Mouse (Mus musculus): ENCODE data around the gene Xcl1.
"Not testable (repeated sequence)": the region's sequence is repeated elsewhere in the genome, so short reads cannot be mapped to it uniquely, and the experiment has no call there.

Gene Xcl1

DNA sequence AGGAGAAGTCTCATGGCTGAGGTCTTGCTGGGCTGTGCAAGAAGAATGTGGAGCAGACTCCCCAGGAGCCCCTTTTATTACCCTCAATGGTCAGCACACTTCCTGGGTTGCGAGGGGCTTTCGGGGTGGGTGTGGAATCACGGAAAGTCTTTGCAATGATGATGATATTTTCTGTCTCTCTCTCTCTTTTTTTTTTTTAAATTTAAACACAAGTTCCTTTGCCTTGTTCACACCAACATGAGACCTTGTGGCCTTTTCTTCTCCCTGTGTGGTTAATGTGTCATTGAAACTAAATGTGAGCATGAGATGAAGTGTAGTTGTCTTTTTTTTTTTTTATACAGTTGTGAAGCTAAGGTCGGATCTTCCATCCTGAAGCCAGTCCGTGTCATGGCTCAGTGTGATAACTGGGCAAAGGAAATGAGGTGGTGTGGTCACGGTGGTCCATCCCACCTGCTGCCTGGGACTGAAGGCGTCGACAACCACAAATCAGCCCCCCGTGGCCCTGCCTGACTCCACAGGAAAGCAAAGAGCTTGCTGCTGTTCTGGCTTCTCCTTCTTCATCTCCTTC is at the start of gene Xcl1:
Gene Xcl1, minus strand, starts transcription at position 51 of the 568 bp plus-strand sequence.
- no peak for DNase-seq (ENCODE audit: inconsistent ontology term)

DNA sequence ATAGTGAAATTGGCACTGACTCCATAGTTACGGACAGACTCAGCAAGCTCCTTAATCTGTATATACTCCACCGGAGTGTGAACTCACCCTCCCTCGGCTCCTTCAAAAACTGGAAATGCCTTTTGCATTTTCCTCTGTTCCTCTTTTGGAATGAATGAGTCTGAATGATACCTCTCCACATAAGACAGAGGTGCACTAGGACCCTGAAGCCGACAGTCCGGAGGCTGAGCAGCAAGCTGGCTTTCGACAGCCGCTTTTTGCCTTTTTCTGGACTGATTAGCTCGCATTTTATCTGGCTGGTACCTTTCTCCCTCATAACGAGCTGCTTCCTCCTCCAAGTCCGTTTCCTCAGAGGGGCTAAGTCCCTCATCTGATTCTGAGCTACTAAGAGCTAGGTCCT is 49.4 kb upstream of the Xcl1 start:
- DNase-seq (ENCODE audit: inconsistent ontology term): not testable (repeated sequence)

- DNase-seq (ENCODE audit: inconsistent ontology term): no peak
These were observed 42.0 kb upstream of the Xcl1 start for GRCm38 (mm10) chr1:164977351-164977750.

- DNase-seq (ENCODE audit: inconsistent ontology term): peak; percentile 69
These were observed 40.4 kb upstream of the Xcl1 start for GRCm38 (mm10) chr1:164975729-164976128.

GRCm38 (mm10) chr1:164975276-164975675 is 39.9 kb upstream of the Xcl1 start:
- no peak for DNase-seq (ENCODE audit: inconsistent ontology term)

GRCm38 (mm10) chr1:164973790-164974189 is 38.5 kb upstream of the Xcl1 start:
- DNase-seq (ENCODE audit: inconsistent ontology term): peak; percentile 81

DNA sequence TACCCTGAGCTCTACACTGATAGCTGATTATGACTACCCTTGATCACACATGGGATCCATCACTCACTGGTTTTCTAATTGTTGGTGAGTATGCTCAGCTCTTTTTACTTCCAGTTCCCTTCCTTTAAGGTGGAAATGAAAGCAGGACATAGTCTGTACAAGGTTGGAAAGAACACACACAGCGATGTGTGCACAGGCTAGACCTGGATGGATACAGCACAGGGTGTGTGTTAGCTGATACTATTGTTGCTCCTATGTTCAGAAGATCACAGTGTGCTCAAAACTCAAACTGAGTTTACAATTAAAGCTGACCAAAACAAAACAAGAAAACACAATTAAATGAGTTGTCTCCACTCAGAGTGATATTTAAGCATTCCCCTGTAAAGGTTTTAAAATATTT is 38.0 kb upstream of the Xcl1 start:
- DNase-seq (ENCODE audit: inconsistent ontology term): no peak

DNA sequence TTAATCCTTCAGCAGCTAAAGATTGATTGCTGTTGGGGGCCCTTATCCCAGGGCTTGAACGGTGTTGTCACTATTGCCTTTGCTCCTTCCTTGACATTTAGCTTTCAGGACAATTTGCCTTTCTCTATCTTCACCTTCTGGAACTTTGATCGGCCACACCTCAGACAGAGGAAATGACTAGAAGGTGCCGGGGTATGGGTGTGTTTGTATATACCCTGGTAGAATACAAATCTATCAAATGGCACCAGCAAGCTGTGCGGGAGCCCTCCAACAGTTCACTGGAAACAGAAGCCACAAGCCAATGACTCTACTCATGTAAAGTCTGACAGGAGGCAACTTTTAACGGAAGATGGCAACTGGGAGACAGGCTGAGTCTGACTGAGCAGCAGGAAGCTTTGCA is 37.4 kb upstream of the Xcl1 start:
- no peak for DNase-seq (ENCODE audit: inconsistent ontology term)

DNA sequence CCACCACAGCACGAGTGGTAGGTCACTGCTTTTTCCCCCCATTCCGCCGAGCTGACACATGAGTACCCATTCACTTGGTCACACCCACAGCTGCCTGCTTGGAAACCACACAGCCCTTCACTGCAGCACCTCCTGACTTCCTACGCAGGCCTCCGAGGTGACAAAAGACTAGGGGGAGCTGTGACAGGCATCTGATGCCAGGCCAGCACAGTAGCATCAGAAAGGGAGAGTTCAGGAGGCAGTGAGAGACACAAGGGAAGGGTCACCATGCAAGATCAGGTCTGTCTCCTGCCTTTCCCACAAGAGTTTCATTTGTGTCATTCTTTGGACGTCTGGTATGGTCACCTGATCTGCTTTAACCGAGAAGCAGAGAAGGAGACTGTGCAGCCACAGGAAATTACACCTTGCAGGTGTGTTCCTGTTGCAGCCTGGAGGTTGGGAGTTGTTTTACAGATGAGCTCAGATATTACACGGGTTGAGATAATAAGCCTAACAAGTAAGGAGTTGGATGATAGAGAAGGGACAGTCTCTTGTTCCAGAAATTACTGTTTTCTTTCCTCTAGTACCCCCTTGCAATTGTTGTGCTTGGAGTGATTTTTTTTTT is 30.9 kb upstream of the Xcl1 start:
- no peak for DNase-seq (ENCODE audit: inconsistent ontology term)

DNA sequence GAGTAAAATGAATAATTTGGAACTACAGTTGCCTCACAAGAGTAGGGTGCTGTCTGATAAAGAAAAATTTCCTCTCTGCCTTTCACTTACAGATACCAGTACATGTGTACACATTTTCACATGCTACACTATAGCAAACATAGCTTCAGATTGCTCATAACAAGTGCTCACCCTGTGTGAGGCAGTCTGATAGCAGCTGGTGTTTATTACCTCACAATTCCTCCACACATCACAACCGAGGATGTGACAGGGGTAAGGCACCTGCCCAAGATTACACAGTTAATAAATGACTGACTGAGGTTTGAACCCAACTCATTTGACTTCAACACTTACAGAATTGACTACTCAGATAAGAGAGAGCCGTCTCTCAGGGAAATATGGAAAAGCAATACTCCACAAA is 25.3 kb upstream of the Xcl1 start:
- DNase-seq (ENCODE audit: inconsistent ontology term): no peak

DNA sequence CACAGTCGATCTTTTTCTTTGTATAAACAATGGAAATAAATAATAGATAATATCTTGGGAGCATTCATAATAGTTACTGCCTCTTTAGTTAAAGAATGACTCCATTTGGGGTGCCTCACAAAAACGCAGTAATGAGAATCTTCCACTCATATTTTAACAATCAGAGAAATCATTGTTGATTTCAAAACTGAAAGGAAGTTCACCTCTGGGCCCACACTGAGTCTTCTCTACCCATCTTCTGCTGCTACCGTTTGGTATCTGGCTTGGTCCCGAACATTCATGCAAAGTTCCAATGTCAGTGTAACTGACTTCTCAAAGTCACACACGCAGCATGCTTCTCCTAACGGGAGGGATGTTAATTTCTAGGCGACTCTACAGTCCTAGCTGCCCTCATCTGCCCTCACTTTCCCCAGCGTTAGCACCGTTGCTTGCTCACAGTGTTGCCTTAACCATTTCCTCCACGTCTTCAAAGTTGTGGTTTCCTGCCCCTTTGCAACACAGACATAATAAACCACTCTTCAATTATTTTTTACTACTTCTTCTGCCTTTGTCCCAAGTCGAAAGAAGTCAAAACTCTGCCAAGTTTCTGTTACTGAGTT is 24.6 kb upstream of the Xcl1 start:
- DNase-seq (ENCODE audit: inconsistent ontology term): no peak

DNA sequence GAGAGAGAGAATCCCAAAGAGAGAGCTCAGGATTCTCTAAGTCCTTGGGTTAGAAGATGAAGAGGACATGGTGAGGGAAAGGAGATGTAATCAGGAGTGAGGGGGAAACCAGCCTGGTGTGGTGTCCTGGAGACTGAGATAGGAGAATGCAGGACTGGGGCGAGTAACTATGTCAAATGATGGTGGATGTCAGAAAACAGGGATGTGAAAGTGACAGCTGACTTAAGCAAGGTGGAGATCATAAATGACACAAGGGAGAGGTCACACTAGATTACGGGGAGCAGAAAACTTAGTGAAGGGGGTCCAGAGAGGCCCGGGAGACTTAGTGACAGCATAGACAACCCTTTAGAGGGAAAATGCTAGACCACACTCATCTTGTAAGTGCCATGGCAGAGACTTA is 23.8 kb upstream of the Xcl1 start:
- DNase-seq (ENCODE audit: inconsistent ontology term): no peak

GRCm38 (mm10) chr1:164957974-164958373 is 22.6 kb upstream of the Xcl1 start:
- no peak for DNase-seq (ENCODE audit: inconsistent ontology term)

GRCm38 (mm10) chr1:164956725-164957399 is 21.5 kb upstream of the Xcl1 start:
- DNase-seq (ENCODE audit: inconsistent ontology term): no peak

- DNase-seq (ENCODE audit: inconsistent ontology term): no peak
These were observed 20.3 kb upstream of the Xcl1 start for GRCm38 (mm10) chr1:164955452-164956196.

DNA sequence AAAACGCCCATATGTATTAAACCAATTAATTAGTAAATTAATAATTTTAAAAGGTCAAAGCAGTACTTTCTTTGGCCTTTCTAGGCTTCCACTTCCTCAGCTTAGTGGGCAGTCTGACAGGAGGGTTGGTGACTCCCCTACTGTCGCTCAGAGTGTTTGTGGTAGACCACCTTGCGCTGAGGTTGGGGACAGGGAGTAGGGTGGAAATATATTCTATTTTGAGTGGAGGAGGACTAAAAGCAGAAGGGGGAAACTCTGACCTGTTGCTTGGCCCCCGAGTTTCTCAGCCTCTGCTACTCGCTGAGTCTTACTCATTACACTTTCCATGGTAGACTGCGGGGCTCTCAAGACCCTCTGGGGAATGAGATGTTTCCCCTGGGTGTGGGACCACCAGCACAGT is 18.2 kb upstream of the Xcl1 start:
- DNase-seq (ENCODE audit: inconsistent ontology term): no peak

GRCm38 (mm10) chr1:164936060-164936459 is 733 bp upstream of the Xcl1 start:
- no peak for DNase-seq (ENCODE audit: inconsistent ontology term)

DNA sequence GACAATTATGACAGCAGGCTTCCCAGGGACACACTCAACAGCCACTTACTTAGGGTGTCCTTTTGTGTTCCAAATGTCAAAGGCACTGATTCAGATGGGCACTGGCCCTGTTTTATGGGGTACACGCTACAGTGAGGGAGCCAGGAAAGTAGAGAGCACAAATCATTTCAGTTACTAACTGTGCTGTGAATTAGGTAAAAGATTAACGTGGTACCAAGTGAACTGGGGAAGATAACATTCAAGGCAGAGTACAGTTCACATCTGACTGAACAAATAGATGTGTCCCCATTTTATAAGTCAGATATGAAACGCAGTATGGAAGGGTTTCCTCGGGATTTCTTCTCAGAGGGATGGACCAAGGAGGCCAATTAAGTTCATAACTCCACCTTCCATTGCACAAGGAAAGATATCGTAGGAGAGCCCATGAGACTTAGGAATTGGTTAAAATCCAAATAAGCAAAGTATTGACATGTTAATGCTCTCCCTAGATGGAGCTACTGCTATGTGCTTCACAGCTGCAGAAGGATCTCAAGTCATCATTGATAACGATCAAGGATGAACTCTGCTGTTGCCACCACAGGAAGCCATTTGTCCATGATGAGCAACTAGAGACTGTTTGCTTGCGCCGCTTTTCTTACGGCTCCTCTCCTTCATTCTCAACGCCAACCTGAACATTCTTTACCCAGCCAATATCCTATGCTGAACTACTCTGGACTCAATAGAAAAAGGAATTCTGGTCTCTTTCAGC is 1.7 kb downstream of the Xcl1 start:
- DNase-seq (ENCODE audit: inconsistent ontology term): no peak

GRCm38 (mm10) chr1:164931135-164931534 is 4.2 kb downstream of the Xcl1 start:
- DNase-seq (ENCODE audit: inconsistent ontology term): no peak

DNA sequence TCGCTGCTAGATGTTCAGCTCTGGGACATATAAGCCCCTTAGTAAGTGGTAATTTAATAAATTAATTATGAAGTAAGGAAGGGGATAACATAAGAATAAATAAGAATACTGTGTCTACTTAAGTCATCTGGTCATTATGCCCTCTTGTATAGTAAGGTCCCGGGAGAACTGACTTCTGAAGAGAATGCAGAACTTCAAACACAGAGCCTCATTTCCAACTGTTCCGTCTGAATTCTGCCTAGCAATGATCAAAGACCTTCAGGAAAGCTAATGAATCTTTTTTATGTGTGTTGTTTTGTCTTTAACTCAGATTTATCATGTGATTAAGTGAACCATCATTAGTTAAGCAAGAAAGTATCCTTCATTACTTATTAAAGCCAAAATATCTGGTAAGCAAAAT is 5.3 kb downstream of the Xcl1 start:
- DNase-seq (ENCODE audit: inconsistent ontology term): no peak

DNA sequence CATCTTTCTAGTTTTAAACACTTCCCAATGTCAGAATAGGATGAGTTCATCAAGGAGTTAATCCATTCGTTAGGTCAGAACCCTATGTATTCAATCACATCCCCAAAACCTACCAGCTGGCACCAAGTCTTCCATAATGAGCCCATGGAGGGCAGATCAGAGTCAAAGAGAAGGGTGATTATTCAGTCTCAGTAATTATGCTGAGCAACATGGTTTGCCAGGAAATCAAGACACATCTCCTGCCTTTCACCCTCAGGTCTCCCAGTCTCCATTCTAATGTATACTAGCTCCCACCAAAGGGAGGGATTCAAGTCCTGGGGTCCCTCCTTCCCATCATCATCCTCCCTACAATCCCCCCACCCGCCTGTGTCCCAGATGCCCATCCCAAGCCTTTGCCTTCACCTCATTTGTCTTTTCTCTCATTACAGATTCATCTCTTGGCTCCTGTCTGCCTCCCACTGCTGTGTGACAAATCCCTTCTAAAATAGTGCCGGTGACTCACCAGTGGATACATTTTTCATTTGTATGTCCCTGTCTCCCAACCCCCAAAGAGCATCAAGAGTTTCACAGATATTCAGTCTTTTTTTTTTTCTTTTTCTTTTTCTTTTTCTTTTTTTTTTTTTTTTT is 8.7 kb downstream of the Xcl1 start:
- DNase-seq (ENCODE audit: inconsistent ontology term): peak; percentile 52
